Mouse (Mus musculus) small intestine, adult 2 months (tissue): ENCODE measurements around the gene Tmem258. TPM values are rescaled to one million over a fixed set of nuclear protein-coding genes. Genes with fewer than 3 reads are reported as not detected.
A peak's percentile ranks its signal among the peaks of the same experiment; 100 is the strongest.
"Not testable (repeated sequence)": the region's sequence is repeated elsewhere in the genome, so short reads cannot be mapped to it uniquely, and the experiment has no call there.

ENCODE experiments used
- H3K27ac ChIP-seq: fragments of 200-500 bp; 2 replicates; pipeline ENCODE4 v1.5.1; 2012; ENCODE audit warnings: low read depth, low read length, control low read depth, inconsistent platforms; ENCODE audit not compliant: insufficient read depth
- H3K27me3 ChIP-seq: fragments of 200-500 bp; 2 replicates; pipeline ENCODE4 v1.6.1; 2012; ENCODE audit warnings: mild to moderate bottlenecking, moderate library complexity, low read length, inconsistent platforms; ENCODE audit not compliant: control insufficient read depth, insufficient read depth
- H3K36me3 ChIP-seq: fragments of 200-500 bp; 2 replicates; pipeline ENCODE4 v1.6.1; 2012; ENCODE audit warnings: mild to moderate bottlenecking, low read length, control low read depth, inconsistent platforms; ENCODE audit not compliant: control insufficient read depth, insufficient read depth
- H3K4me1 ChIP-seq: fragments of 200-500 bp; 2 replicates; pipeline ENCODE4 v1.6.1; 2012; ENCODE audit warnings: low read length, inconsistent platforms, mixed read lengths; ENCODE audit not compliant: control insufficient read depth, insufficient read depth, insufficient read length
- H3K4me3 ChIP-seq: fragments of 200-500 bp; 2 replicates; pipeline ENCODE4 v1.5.1; 2012; ENCODE audit warnings: low read depth, mild to moderate bottlenecking, control low read depth, inconsistent platforms, low read length, moderate library complexity
- CTCF ChIP-seq: fragments of 200-500 bp; IDR thresholded peaks from 2 replicates; pipeline ENCODE4 v1.5.1; 2012; ENCODE audit warnings: low read depth, mild to moderate bottlenecking, control low read depth, inconsistent platforms, low read length, moderate library complexity, mixed read lengths; ENCODE audit not compliant: insufficient replicate concordance, insufficient read length; ENCODE audit errors: extremely low read depth
- POLR2A ChIP-seq: fragments of 200-500 bp; IDR thresholded peaks from 2 replicates; pipeline ENCODE4 v1.6.1; 2012; ENCODE audit warnings: low read depth, mild to moderate bottlenecking, control low read depth, inconsistent platforms, low read length, moderate library complexity
- WGBS: fragments of 180-500 bp; shearing (Covaris S2); methylation state at CpG from one replicate; pipeline ENCODE4 v1.1.7; 2018; 5-methylcytosine and 5-hydroxymethylcytosine counted together
- polyA plus RNA-seq: library from polyadenylated mRNA; depleted of rRNA; stranded (reverse); fragments of >200 nt; gene quantifications from 2 replicates; pipeline ENCODE4 v1.2.3, GENCODE M21; 2012

The Tmem258 gene
- polyA plus RNA-seq, 1 experiment, result 67.1 TPM

GRCm38 (mm10) chr19:10169179-10169578, 34.6 kb upstream of the Tmem258 start:
- TF ChIP-seq POLR2A (no peak), CTCF (no peak)
- Histone ChIP-seq H3K4me1 (peaks cover 8% of the 10 kb centered on the region; the same call in 1 of the 2 replicates), H3K36me3 (no peaks in the 10 kb centered on the region), H3K4me3 (no peak overlapping the region), H3K27me3 (no peaks in the 10 kb centered on the region), H3K27ac (no peak overlapping the region)

GRCm38 (mm10) chr19:10169692-10170330, 34.0 kb upstream of the Tmem258 start:
- H3K4me3 ChIP-seq, H3K36me3 ChIP-seq, H3K4me1 ChIP-seq, H3K27ac ChIP-seq, H3K27me3 ChIP-seq: not testable (repeated sequence)
- WGBS, result 78% methylated on average over 3 of the region's 3 CpGs

- 31% methylated on average over 1 of the region's 1 CpGs for WGBS
- Histone ChIP-seq H3K4me3 (no peak overlapping the region), H3K27me3 (no peaks in the 10 kb centered on the region), H3K36me3 (no peaks in the 10 kb centered on the region), H3K4me1 (peaks cover 8% of the 10 kb centered on the region; the same call in 1 of the 2 replicates), H3K27ac (no peak overlapping the region)
- TF ChIP-seq POLR2A, result no peak
- TF ChIP-seq CTCF, result no peak
Measured at GRCm38 (mm10) chr19:10170466-10170865, 33.3 kb upstream of the Tmem258 start.

- peak overlapping the region; percentile 25; the same call in 1 of the 2 replicates for H3K27ac ChIP-seq
- H3K36me3 ChIP-seq, result no peaks in the 10 kb centered on the region
- WGBS, result 28% methylated on average over 7 of the region's 7 CpGs
- peaks cover 8% of the 10 kb centered on the region; the same call in 1 of the 2 replicates for H3K4me1 ChIP-seq
- H3K27me3 ChIP-seq, result no peaks in the 10 kb centered on the region
- no peak for TF ChIP-seq POLR2A
- H3K4me3 ChIP-seq, result no peak overlapping the region
Measured at GRCm38 (mm10) chr19:10171359-10171758, 32.5 kb upstream of the Tmem258 start.

- H3K27ac ChIP-seq, result no peak overlapping the region
- no peak overlapping the region for H3K4me3 ChIP-seq
- TF ChIP-seq POLR2A, result no peak
- no peaks in the 10 kb centered on the region for H3K36me3 ChIP-seq
- H3K4me1 ChIP-seq, result peaks cover 8% of the 10 kb centered on the region; the same call in 1 of the 2 replicates
- no peaks in the 10 kb centered on the region for H3K27me3 ChIP-seq
Measured at GRCm38 (mm10) chr19:10171846-10172245, 32.0 kb upstream of the Tmem258 start.

GRCm38 (mm10) chr19:10173116-10173718, 30.6 kb upstream of the Tmem258 start:
- Histone ChIP-seq H3K36me3 (no peaks in the 10 kb centered on the region), H3K27ac (no peak overlapping the region), H3K27me3 (no peaks in the 10 kb centered on the region), H3K4me1 (peaks cover 8% of the 10 kb centered on the region; the same call in 1 of the 2 replicates), H3K4me3 (no peak overlapping the region)
- 56% methylated on average over 5 of the region's 5 CpGs for WGBS
- TF ChIP-seq POLR2A (no peak), CTCF (no peak)

GRCm38 (mm10) chr19:10173844-10174539, 29.8 kb upstream of the Tmem258 start:
- Histone ChIP-seq H3K4me3 (no peak overlapping the region), H3K27ac (no peak overlapping the region), H3K4me1 (peaks cover 8% of the 10 kb centered on the region; the same call in 1 of the 2 replicates), H3K27me3 (no peaks in the 10 kb centered on the region), H3K36me3 (no peaks in the 10 kb centered on the region)
- 82% methylated on average over 7 of the region's 7 CpGs for WGBS
- no peak for TF ChIP-seq CTCF
- TF ChIP-seq POLR2A, result no peak
